Mouse (Mus musculus) monocyte, adult 2 months (primary cell): ENCODE results near the gene Gm12569.

Experiments used
- DNase-seq, 2 experiments: peaks; one replicate each; pipeline ENCODE4 v3.0.0; 2022; ENCODE audit warnings: low spot score in 2 of 2, low read depth in 1 of 2

Gm12569 gene

GRCm38 (mm10) chr11:51220308-51220707, at the start of gene Gm12569:
Gene Gm12569, plus strand, starts transcription at chr11:51220473.
- no peak for DNase-seq

- DNase-seq, result no peak
Measured at GRCm38 (mm10) chr11:51202726-51203125, 17.5 kb upstream of the Gm12569 start.

GRCm38 (mm10) chr11:51207758-51208157, 12.5 kb upstream of the Gm12569 start:
- DNase-seq, result no peak

GRCm38 (mm10) chr11:51211426-51211825, 8.8 kb upstream of the Gm12569 start:
- no peak for DNase-seq

- no peak for DNase-seq
Measured at GRCm38 (mm10) chr11:51214021-51214420, 6.3 kb upstream of the Gm12569 start.

GRCm38 (mm10) chr11:51219396-51219980, 785 bp upstream of the Gm12569 start:
- no peak for DNase-seq

GRCm38 (mm10) chr11:51227104-51227503, 6.8 kb downstream of the Gm12569 start:
- no peak for DNase-seq

GRCm38 (mm10) chr11:51234626-51235025, 14.4 kb downstream of the Gm12569 start:
- no peak for DNase-seq

- DNase-seq, result no peak
Measured at GRCm38 (mm10) chr11:51242897-51243296, 22.6 kb downstream of the Gm12569 start.

GRCm38 (mm10) chr11:51257006-51257405, 36.7 kb downstream of the Gm12569 start:
- DNase-seq, result no peak

GRCm38 (mm10) chr11:51261680-51262219, 41.5 kb downstream of the Gm12569 start, which contains the start of gene Clk4:
Gene Clk4, plus strand, starts transcription at chr11:51261730.
- DNase-seq, result no peak

- peak; percentile 96 to 99 for DNase-seq
Measured at GRCm38 (mm10) chr11:51262342-51263285, 42.3 kb downstream of the Gm12569 start, which contains the start of gene BC049762. Gene BC049762, minus strand, starts transcription at chr11:51263046.

- no peak for DNase-seq
Measured at GRCm38 (mm10) chr11:51263286-51263831, 43.1 kb downstream of the Gm12569 start.

- DNase-seq, result no peak
Measured at GRCm38 (mm10) chr11:51264352-51264751, 44.1 kb downstream of the Gm12569 start.

- no peak for DNase-seq
Measured at GRCm38 (mm10) chr11:51265326-51265725, 45.1 kb downstream of the Gm12569 start.

GRCm38 (mm10) chr11:51274418-51274817, 54.1 kb downstream of the Gm12569 start:
- DNase-seq, result no peak
